Mouse (Mus musculus) ES-E14 (cell line): Measurements from ENCODE around the gene Sparc. TPM values are rescaled to one million over a fixed set of nuclear protein-coding genes. Genes with fewer than 3 reads are reported as not detected.

Source experiments
- DNase-seq: peaks from one replicate; pipeline ENCODE4 v3.0.0-alpha.2; 2013; ENCODE audit warnings: low read depth, low spot score
- H3K27ac ChIP-seq: 2 replicates; pipeline ENCODE4 v1.5.1; 2012; ENCODE audit warnings: low read depth, mild to moderate bottlenecking, low read length, moderate library complexity, mixed read lengths; ENCODE audit not compliant: poor library complexity, insufficient read depth, severe bottlenecking
- H3K36me3 ChIP-seq: 2 replicates; pipeline ENCODE4 v1.6.1; 2012; ENCODE audit warnings: mild to moderate bottlenecking, low read length, moderate library complexity, mixed read lengths; ENCODE audit not compliant: control insufficient read depth, poor library complexity, insufficient read depth, severe bottlenecking
- H3K4me1 ChIP-seq, 2 experiments: fragments of 150-350 bp in 1 of 2; sonication (generic) in 1 of 2; 2 replicates each; pipeline ENCODE4 v1.6.1; 2012; ENCODE audit warnings: low read length in 2 of 2, mild to moderate bottlenecking in 1 of 2, mixed read lengths in 1 of 2; ENCODE audit not compliant: control insufficient read depth in 2 of 2, insufficient read depth in 2 of 2, poor library complexity in 1 of 2
- H3K4me3 ChIP-seq, 2 experiments: fragments of 150-350 bp in 1 of 2; sonication (generic) in 1 of 2; 2 replicates each; pipeline ENCODE4 v1.5.1; 2012; ENCODE audit warnings: low read length in 2 of 2, low read depth in 1 of 2, mild to moderate bottlenecking in 1 of 2, mixed read lengths in 1 of 2; ENCODE audit not compliant: insufficient read depth in 1 of 2, poor library complexity in 1 of 2, severe bottlenecking in 1 of 2
- H3K9ac ChIP-seq: 2 replicates; pipeline ENCODE4 v1.6.1; 2012; ENCODE audit warnings: low read depth, mild to moderate bottlenecking, low read length, mixed read lengths; ENCODE audit not compliant: poor library complexity, insufficient read depth, severe bottlenecking
- H3K9me3 ChIP-seq: fragments of 150-350 bp; sonication (generic); 2 replicates; pipeline ENCODE4 v1.6.1; 2012; ENCODE audit warnings: low read depth, mild to moderate bottlenecking, low read length; ENCODE audit not compliant: control insufficient read depth, insufficient read depth
- CHD2 ChIP-seq: IDR thresholded peaks from 2 replicates; pipeline ENCODE4 v1.6.1; 2014; ENCODE audit warnings: mild to moderate bottlenecking, low read depth, low read length, inconsistent platforms
- HCFC1 ChIP-seq: IDR thresholded peaks from 2 replicates; pipeline ENCODE4 v1.6.1; 2012; ENCODE audit warnings: low read length, inconsistent platforms, borderline replicate concordance; ENCODE audit not compliant: insufficient read depth
- MAFK ChIP-seq: IDR thresholded peaks from 2 replicates; pipeline ENCODE4 v1.6.1; 2014; ENCODE audit warnings: mild to moderate bottlenecking, low read depth, low read length, inconsistent platforms; ENCODE audit not compliant: insufficient read depth
- ZC3H11A ChIP-seq: IDR thresholded peaks from 2 replicates; pipeline ENCODE4 v1.6.1; 2012; ENCODE audit warnings: low read depth, mild to moderate bottlenecking, inconsistent platforms, low read length, borderline replicate concordance
- ZNF384 ChIP-seq: IDR thresholded peaks from 2 replicates; pipeline ENCODE4 v1.6.1; 2012; ENCODE audit warnings: low read depth, low read length, inconsistent platforms
- in situ Hi-C, 2 experiments: fragments of 600-800 bp; cut with MboI; formaldehyde crosslinking; loops; one replicate each; pipeline ENCODE4 v1.15.1; 2025; ENCODE audit warnings: low sequenced_read_pairs in 2 of 2, inconsistent platforms in 1 of 2; ENCODE audit not compliant: unreplicated experiment in 2 of 2
- total RNA-seq: library from RNA; depleted of rRNA; stranded (reverse); fragments of 300-350 nt; gene quantifications from 2 replicates; pipeline ENCODE4 v1.2.3, GENCODE M21; 2012

Sparc gene
- total RNA-seq, 1 experiment: 485 TPM

DNA sequence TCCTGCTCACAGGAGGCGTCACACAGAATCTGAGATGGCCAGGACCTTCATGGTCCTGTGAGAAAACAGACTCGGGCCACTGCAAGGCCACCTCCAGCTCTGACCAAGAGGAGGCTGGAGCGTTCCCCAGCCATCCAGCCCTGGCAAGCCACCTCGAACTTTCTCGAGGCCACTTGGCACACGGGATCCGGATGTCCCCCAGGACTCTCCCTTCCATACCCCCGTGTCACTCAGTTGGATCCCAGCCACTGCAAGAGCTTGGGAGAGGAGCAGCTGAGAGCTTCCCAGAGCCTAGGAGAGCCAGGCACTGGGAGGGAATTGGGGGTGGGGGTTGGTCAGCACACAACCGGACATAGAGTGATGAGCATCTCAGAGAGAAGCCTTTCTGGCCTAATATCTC is 25.5 kb downstream of the Sparc start:
- DNase-seq: no peak
- Histone ChIP-seq H3K9ac (no peak overlapping the region), H3K4me3 (no peak overlapping the region)

GRCm38 (mm10) chr11:55397036-55397435 is 25.9 kb downstream of the Sparc start:
- Histone ChIP-seq H3K27ac (no peak overlapping the region), H3K9ac (no peak overlapping the region), H3K36me3 (peaks cover 37% of the 10 kb centered on the region), H3K9me3 (no peaks in the 10 kb centered on the region), H3K4me3 (no peak overlapping the region), H3K4me1 (peaks cover 0 to 2% of the 10 kb centered on the region in 2 experiments; a peak in 1 of 4 replicates)
- in situ Hi-C loops: loop anchor here in 1 of 2 experiments (10.0 kb wide), 1 partner anchor 48 kb away; no protein-coding TSS in a partner anchor
- TF ChIP-seq MAFK (no peak), CHD2 (no peak), ZC3H11A (no peak), ZNF384 (no peak), HCFC1 (no peak)
- no peak for DNase-seq

More for the DNA sequence above, 25.5 kb downstream of the Sparc start:
- H3K27ac ChIP-seq: no peak overlapping the region
- in situ Hi-C loops: loop anchor here in 1 of 2 experiments (10.0 kb wide), 1 partner anchor 47 kb away; no protein-coding TSS in a partner anchor
- peaks cover 39% of the 10 kb centered on the region for H3K36me3 ChIP-seq
- H3K4me1 ChIP-seq: peaks cover 0 to 2% of the 10 kb centered on the region in 2 experiments; a peak in 1 of 4 replicates
- TF ChIP-seq HCFC1: no peak
- no peak for TF ChIP-seq ZNF384
- no peak for TF ChIP-seq ZC3H11A
- no peak for TF ChIP-seq MAFK
- no peak for TF ChIP-seq CHD2
- no peaks in the 10 kb centered on the region for H3K9me3 ChIP-seq

- no peaks in the 10 kb centered on the region for H3K9me3 ChIP-seq
- peaks cover 32% of the 10 kb centered on the region for H3K36me3 ChIP-seq
- H3K9ac ChIP-seq: no peak overlapping the region
- H3K27ac ChIP-seq: no peak overlapping the region
- no peak for DNase-seq
- H3K4me1 ChIP-seq: peaks cover 0 to 2% of the 10 kb centered on the region in 2 experiments; a peak in 1 of 4 replicates
- H3K4me3 ChIP-seq: no peak overlapping the region
- in situ Hi-C loops: loop anchor here in 1 of 2 experiments (10.0 kb wide), 1 partner anchor 50 kb away; no protein-coding TSS in a partner anchor
- TF ChIP-seq ZC3H11A (no peak), MAFK (no peak), HCFC1 (no peak), ZNF384 (no peak), CHD2 (no peak)
Measured at GRCm38 (mm10) chr11:55395073-55395642, 27.8 kb downstream of the Sparc start.

DNA sequence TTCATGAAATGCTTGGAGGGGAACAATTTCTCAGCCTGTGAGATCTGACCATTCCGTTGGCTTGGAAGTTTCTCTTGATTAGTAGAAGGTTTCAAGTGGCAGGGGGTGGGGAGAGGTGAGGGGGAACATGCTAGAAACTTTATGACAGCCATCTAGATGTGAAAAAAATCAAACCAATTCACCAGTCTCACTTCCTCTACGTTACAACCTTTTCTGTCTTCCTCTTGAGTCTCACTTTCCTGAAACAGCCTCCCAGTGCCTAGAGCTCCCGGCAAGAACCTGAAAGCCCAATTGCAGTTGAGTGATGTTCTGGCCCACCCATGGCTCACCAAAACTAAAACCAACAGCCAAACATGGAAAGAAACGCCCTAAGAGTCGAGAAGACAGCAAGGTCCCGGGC is 28.4 kb downstream of the Sparc start:
- Histone ChIP-seq H3K9me3 (no peaks in the 10 kb centered on the region), H3K4me1 (peaks cover 0 to 2% of the 10 kb centered on the region in 2 experiments; a peak in 1 of 4 replicates), H3K27ac (no peak overlapping the region), H3K9ac (no peak overlapping the region), H3K36me3 (peaks cover 26% of the 10 kb centered on the region), H3K4me3 (no peak overlapping the region)
- TF ChIP-seq CHD2 (no peak), ZC3H11A (no peak), ZNF384 (no peak), HCFC1 (no peak), MAFK (no peak)
- in situ Hi-C loops: loop anchor here in 1 of 2 experiments (10.0 kb wide), 1 partner anchor 50 kb away; no protein-coding TSS in a partner anchor
- no peak for DNase-seq

DNA sequence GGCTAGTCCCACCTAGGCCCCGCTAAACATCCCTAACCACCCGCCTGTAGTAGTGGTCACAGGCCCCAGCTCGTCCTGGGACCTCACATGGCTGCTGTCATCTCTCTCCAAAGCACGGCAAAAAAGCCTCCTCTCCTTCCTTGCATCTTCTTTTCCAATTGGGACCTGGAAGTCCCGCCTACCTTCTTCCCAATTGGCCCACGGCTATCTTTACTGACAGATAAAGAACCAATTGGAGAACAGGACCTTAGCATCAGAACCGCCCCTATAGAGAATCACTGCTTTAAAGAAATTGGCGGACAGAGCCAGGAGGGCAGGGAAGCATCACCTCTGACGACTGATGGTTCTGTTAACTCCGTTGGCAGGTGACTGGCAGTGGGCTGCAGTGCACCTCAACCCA is 30.5 kb downstream of the Sparc start:
- in situ Hi-C loops: loop anchor here in 1 of 2 experiments (10.0 kb wide), 1 partner anchor 52 kb away; no protein-coding TSS in a partner anchor
- peak; percentile 73 for DNase-seq
- H3K4me3 ChIP-seq: peak overlapping the region in 1 of 2 experiments; percentile 49; a peak in 2 of 4 replicates

More for the DNA sequence above, 30.5 kb downstream of the Sparc start:
- no peak overlapping the region for H3K27ac ChIP-seq
- TF ChIP-seq HCFC1 (no peak), CHD2 (peak; percentile 84)
- peaks cover 0 to 2% of the 10 kb centered on the region in 2 experiments; a peak in 1 of 4 replicates for H3K4me1 ChIP-seq
- H3K9ac ChIP-seq: peak overlapping the region; percentile 40; the same call in 1 of the 2 replicates
- peaks cover 10% of the 10 kb centered on the region for H3K36me3 ChIP-seq
- H3K9me3 ChIP-seq: no peaks in the 10 kb centered on the region
